Mouse (Mus musculus): ENCODE results near the gene Bach2. TPM values are rescaled to one million over a fixed set of nuclear protein-coding genes. Genes with fewer than 3 reads are reported as not detected.
A peak's percentile ranks its signal among the peaks of the same experiment; 100 is the strongest.

The Bach2 gene
- total RNA-seq, 1 experiment from 2014 or later, result 4.7 TPM

DNA sequence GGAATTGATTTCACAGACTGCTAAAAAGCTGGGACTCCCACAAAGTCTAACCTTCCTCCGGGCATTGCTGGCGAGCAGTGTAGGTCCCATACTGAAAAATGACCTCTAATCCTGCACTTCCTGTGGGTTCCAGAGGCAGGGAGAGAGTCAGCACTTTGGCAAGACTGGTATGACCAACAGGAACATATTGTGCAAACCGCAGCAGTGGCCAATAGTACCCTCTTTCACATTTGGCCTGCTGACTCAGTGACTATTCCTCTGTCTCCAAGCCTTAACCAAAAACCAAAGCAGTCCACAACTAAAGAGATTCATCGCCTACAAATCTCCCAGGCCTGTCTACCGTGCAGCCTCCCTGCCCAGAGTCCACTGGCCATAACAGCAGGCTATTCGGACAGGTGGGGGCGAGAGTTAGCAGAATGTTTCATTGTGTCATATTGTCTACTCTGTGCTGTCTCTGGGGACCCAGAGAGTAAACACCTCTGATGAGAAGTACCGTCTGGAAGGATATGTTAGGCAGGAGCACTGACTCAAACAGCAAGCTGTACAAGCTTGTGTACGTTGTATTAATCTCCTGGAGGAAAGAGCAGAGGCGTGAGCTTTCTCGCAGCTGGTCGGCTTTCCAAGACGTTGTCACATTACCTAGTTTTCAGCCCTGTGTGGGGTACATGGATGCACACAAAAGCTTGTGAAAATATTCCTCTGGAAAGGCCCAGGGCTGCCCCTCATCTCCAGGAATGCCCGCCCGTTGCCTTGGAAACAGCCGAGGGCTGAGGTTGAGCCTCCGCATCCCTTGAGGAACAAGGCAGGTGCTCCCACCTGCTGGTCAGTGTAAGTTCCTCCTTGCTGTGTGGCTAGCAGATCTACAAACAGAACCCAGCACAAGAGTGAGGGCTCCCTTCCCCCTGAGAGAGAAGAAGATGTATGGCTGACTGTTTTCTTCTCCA, 331.7 kb downstream of the Bach2 start:
- no peak for DNase-seq

DNA sequence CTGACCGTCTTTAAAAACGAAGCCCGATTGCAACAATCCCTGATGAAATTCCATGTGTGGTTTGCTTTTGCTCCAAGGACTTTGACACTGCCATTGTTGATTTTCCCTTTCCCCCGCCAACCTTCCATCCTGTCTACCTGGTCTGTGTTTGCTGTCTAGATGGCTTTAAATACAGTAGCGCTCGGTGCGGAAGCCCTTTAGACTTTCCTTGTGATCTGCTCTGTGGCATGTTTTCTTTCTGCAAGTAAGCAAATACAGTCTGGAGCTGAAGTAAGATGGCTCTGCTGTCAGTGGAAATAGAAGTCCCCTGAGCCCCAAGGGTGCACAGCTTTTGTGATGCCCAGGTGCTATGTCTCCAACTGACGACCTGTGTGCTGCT, 332.3 kb downstream of the Bach2 start:
- no peak for DNase-seq

DNA sequence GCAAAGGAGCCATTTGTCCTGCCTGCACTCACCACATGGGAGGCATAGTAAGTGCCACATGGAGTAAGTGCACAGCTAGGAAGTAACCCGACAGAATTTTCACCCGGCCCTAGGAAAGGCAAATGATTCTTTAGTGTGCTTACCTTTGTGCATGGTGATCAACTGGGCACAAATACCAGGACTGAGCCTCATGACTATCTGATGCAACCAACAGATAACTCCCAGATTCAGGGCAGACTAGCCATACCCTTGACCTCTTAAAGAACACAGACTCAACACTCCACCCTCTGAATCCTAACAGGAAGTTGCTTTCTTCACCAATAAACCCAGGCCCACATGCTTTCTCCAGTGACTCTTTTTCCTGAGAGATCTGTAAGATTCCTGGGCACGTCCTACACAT, 332.8 kb downstream of the Bach2 start:
- no peak for DNase-seq

DNA sequence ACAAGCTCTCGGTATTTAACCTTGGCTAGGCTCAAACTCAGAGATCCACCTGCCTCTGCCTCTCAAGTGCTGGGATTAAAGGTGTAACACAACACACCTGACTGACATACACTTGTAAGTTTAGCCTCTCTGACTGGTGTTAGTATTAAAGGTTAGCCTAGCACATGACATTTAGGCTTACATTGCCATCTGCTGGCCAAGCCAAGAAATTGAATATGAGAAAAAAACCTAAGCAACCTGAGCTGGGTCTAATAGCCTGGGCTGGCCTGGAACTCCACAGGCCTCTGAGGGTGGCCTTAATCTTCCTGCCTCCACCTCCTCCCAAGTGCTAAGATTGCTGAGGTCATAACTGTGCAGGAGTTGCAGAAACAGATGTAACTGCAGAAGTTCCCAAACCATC, 333.5 kb downstream of the Bach2 start:
- peak; percentile 18 for DNase-seq

DNA sequence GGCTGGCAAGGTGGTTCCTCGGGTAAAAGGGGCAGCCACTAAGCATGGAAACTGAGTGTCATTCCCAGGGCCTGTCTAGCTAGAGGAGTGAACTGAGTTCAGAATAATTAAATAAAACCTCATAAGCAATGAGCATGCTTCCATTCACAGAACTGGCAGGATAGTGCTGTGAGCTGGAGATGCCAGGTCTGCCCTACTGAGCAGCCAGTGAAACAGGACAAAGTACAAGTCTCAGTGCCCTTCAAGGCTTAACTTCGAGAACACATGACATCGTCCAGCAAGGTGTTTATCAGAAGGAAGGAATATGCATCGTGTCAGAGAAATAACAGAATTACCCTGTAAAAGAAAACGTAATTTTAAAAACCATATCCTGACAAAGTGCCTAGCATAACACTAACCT, 335.0 kb downstream of the Bach2 start:
- DNase-seq, result no peak

DNA sequence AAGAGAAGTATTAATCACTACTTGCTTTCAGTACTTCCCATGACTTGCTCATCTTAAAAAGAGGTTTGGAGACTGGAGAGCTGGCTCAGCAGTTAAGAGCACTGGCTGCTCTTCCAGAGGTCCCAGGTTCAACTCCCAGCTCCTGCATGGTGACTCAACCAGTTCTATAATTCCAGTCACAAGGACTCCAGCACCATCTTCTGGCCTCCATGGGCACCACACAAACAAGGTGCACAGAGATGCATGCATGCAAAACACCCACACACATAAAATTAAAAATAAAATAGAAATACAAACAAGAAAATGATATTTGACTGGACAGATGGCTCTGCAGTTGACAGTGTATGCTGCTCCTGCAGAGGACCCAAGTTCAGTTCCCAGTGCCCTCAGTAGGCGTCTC, 336.0 kb downstream of the Bach2 start:
- DNase-seq, result no peak

DNA sequence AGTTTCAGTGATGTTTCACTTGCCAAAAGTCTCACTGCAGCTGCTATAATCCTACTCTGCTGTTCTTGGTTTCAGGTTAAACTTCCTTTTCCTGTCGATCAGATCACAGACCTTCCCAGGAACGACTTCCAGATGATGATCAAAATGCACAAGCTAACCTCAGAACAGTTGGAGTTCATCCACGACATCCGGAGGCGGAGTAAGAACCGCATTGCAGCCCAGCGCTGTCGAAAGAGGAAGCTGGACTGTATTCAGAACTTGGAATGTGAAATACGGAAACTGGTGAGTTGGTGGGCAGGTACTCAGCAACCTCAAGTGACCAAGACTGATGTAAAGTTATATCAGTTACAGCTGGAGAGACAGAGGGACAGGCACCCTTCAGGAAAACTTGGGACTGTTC, 336.6 kb downstream of the Bach2 start:
- DNase-seq, result no peak

DNA sequence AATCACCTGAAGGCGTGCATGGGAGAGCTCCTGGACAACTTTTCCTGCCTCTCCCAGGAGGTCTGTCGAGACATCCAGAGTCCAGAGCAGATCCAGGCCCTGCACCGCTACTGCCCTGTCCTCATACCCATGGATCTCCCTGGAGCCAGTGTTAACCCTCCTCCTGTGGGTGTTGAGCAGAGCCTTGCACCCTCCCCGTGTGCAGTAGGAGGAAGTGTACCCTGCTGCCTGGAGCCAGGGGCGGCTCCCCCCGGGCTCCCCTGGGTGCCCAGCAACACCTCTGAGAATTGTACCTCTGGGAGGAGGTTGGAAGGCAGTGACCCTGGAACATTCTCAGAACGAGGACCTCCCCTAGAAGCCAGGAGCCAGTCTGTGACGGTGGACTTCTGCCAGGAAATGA, 341.2 kb downstream of the Bach2 start:
- no peak for DNase-seq

DNA sequence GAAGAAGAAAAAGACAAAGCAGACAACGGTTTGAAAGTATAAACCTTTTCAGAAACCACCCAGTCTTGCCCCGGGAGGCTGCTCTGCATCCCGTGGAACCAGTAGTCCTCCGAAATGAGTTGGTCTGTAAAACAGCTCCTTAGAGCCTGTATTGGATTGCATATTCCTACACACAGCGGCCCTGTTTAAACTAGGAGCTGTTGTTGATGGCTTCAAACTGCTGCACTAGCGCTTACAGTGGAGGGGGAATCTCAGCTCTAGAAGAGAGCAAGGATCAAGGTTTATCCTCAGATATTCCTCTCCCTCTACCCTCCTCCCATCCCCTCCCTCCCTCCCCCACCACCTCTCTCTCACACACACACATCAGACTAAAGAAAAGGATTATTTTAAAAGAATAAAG, 345.6 kb downstream of the Bach2 start:
- DNase-seq, result no peak

DNA sequence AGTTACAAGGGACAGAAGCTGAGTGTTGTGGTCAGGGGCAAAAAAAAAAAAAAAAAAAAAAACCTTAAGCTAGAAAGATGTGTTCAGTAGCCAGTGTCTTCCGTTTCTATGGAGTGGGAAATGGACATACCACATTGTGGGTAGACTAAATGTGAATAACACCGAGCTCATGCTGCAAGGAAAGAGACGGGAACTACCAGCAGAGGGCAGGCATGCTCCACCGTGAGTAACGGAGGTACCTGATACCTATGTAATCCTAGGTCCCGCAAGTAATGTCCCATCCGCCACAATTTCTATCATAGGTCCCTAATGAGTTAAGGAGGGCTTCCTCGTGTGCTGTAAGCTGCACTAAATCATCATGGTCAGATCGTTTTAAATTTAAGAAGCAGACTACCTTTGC, 348.0 kb downstream of the Bach2 start:
- DNase-seq, result peak; percentile 65

DNA sequence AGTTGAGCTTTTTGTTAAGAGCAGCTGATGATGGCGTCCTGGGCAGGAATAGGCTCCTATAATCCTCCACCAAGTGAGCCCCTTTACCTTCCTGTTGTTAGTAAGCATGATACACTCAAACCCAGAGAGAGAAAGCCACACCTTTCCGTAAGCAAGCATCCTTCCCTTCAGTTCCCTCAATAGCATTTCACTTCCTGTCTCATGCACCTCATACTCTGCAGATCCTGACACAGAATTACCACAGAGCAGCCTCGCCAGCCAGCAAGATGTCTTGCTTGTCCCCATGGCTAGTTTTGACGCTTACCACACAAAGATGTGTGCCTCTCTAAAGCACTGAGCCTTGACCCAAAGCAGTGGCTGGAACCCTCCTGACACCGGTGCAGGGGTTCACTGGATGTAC, 348.9 kb downstream of the Bach2 start:
- DNase-seq, result no peak

DNA sequence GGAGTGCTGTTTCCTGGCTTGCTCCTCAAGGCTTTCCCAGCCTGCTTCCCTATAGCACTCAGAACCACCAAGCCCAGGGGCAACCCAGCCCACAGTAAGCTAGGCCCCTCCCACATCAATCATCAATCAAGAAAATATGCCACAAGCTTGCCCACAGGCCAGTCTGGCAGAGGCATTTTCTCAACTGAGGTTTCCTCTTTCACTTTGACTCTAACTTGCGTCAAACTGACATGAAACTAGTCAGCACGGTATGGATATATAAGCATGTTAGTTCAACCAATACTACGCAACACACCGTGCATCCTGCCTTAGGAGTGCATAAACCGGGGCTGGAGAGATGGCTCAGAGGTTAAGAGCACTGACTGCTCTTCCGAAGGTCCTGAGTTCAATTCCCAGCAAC, 349.6 kb downstream of the Bach2 start:
- DNase-seq, result no peak

DNA sequence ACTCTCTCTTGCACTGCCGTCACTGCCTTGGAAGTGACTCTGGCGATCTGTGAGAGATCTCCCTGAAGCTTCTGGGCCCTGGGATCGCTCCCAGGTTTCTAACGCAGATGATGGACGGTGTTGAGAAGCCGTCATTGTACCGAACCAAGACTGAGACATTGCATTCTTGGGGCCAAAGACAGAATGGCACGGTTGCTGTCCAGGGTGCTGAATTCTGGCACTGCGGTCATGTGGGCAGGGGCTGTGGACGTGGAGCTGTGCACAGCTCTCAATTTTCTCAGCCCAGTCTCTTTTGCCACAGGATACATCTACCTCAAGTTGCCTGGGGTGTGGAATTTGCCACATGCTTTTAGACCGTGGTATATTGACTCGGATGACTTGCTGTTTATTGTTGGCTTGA, 362.5 kb downstream of the Bach2 start:
- peak; percentile 68 for DNase-seq

DNA sequence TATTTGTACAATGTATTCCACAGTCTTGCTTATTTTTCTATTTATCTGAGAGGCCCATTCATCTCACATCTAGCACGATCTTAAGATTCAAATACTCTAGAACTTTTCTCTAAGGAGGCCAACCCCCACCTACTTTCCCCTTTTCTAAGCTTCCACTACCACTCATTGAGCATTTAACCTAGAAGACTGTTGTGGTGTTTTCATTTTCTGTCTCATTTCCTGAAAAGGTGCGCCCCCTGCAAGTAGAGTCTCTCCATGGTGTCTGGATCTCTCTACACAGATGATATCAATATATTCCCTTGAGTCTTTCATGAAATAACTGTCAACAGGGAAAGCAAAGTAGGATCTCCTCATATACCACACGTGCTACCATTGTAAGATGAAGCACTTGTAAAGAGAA, 364.1 kb downstream of the Bach2 start, which contains the start of gene Gja10:
Gja10 (minus strand) TSS at position 101 of the 400 bp plus-strand sequence.
- DNase-seq, result no peak

DNA sequence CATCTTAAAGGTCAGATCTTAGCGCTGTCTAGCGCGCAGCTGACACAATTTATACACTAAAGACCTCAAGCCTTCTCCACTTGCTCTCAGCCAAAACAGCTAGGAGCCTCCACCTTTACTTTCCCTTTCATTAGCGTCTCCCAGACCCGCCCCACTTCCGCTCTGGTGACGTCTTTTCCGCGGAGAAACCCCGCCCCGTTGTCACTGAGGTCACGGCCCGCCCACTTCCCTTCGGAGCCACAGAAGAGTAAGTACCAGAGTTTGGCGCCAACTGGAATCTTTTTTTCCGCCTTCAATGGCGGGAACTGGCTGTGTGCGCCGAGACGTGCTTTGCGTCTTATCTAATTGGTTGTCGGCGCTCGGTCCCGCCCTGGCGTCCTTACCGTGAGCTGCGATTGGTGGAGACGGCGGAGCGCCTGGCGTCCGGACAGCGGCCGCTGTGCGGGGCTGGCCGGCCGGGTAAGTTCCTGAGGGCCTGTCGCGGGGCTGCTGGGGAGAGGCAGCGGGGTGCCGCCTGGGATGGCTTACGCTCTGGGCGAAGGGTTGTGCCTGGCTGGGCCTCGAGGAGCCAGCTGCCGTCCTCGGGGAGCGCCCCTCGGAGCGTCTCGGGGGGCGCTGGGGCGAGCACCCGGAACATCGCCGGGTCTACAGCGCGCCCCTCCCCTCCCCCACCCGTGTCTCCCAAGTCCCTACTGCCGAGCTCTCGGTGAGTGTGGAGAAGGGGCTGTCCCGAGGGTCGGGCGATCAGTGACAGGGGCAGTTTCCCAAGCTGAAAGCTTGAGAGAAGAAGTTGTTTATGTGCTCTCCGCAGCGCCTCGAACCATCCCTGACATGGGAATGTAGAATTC, 376.7 kb downstream of the Bach2 start, which contains the start of gene Casp8ap2:
Casp8ap2 (plus strand) TSS at position 418 of the 848 bp plus-strand sequence.
- DNase-seq, result peak; percentile 94

DNA sequence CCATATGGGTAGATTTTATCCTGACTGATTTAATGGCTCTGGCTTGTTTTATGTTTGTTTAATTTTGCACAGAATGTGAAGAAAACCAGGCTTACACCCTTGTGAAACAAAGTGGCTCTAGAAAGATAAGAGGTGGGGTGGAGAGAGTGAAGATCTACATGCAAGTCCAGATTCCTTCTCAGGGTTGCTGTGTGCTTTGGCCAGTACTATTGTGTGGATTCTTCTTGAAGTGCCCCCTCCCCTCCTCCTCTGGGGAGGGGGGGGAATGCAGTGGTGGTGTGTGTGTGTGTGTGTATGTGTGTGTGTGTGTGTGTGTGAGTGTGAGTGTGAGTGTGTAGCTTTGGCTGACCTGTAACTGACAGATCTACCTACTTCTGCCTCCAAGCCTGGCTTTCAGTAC, 383.0 kb downstream of the Bach2 start:
- no peak for DNase-seq
